Mouse (Mus musculus): Measurements from ENCODE around the gene Zfp987.

The Zfp987 gene

GRCm38 (mm10) chr4:146173378-146174226 lies 76.5 kb downstream of the Zfp987 start:
- peak; percentile 5 for DNase-seq (ENCODE audit: low spot score)

All from MN1 (cell line).